Mouse (Mus musculus) Patski (cell line): ENCODE measurements around the gene Cyp19a1. TPM values are rescaled to one million over a fixed set of nuclear protein-coding genes. Genes with fewer than 3 reads are reported as not detected.

Experiments
- ATAC-seq: fragments of 100-300 bp; one replicate; pipeline ENCODE4 v1.8.0; 2021
- CTCF ChIA-PET: fragments of 350-600 bp; sonication (Branson Sonifier 250); formaldehyde crosslinking; loops from one replicate; lab custom pipeline; 2022; ENCODE audit warnings: inconsistent platforms; lab: Charles Lee
- POLR2A ChIA-PET: fragments of 350-600 bp; sonication (Branson Sonifier 250); formaldehyde crosslinking; loops from one replicate; lab custom pipeline; 2022; ENCODE audit warnings: antibody characterized with exemption, inconsistent platforms; lab: Charles Lee
- DNase-seq: peaks from one replicate; pipeline ENCODE4 v3.0.0-alpha.2; 2011; ENCODE audit warnings: low read depth, low spot score
- H3K27me3 ChIP-seq: fragments of 371-371 bp; one replicate; pipeline ENCODE4 v1.5.1; 2021
- CTCF ChIP-seq: fragments of 100-300 bp; IDR thresholded peaks from one replicate; pipeline ENCODE4 v1.5.1; 2021
- in situ Hi-C: fragments of 300-500 bp; cut with MboI; formaldehyde crosslinking; loops from 3 replicates; pipeline ENCODE4 v1.11.1; 2018; ENCODE audit warnings: low pct_unique_long_range_greater_than_20kb, mixed read lengths
- polyA plus RNA-seq: library from polyadenylated mRNA; unstranded; gene quantifications from one replicate; pipeline ENCODE4 v1.2.3, GENCODE M21; 2021

Gene Cyp19a1
- polyA plus RNA-seq, result not detected

GRCm38 (mm10) chr9:54268010-54268409 lies at the start of gene Cyp19a1:
Gene Cyp19a1, minus strand, starts transcription at chr9:54268110.
- in situ Hi-C loops, result no loop called here
- no peak for ATAC-seq
- ChIA-PET CTCF (no interaction called here), POLR2A (no interaction called here)
- no peak for DNase-seq
- TF ChIP-seq CTCF, result no peak
- peaks cover 54% of the 10 kb centered on the region for H3K27me3 ChIP-seq

GRCm38 (mm10) chr9:54316363-54316762 lies 48.5 kb upstream of the Cyp19a1 start:
- no peak for TF ChIP-seq CTCF
- in situ Hi-C loops, result no loop called here
- ChIA-PET CTCF (no interaction called here), POLR2A (no interaction called here)
- ATAC-seq (no peak), DNase-seq (no peak)
- H3K27me3 ChIP-seq, result peaks cover 52% of the 10 kb centered on the region

- ChIA-PET CTCF (no interaction called here), POLR2A (no interaction called here)
- in situ Hi-C loops, result no loop called here
- no peak for ATAC-seq
- H3K27me3 ChIP-seq, result peaks cover 17% of the 10 kb centered on the region
- no peak for DNase-seq
- no peak for TF ChIP-seq CTCF
Measured at GRCm38 (mm10) chr9:54308751-54309358, 40.9 kb upstream of the Cyp19a1 start.

DNA sequence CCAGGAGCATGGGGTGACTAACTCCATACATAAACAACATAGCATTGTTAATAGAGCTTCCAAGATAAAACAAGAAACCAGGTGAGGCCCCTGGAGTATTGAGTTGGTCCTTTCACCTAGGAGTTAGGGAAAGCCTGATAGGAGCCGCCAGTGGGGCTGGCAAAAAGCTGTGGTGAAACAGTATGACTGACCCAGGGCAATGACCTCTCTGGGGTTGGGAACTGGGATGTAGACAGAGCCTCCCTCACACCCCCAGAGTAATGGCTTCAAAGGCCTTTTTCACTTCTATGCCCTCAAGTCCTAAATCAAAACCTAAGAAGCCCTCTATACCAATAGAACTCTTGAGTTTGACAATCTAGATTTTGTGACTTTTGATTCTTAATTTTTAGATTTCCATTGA lies 40.3 kb upstream of the Cyp19a1 start:
- TF ChIP-seq CTCF, result no peak
- no peak for DNase-seq
- ChIA-PET POLR2A (no interaction called here), CTCF (no interaction called here)
- in situ Hi-C loops, result no loop called here
- ATAC-seq, result no peak
- peaks cover 22% of the 10 kb centered on the region for H3K27me3 ChIP-seq

- DNase-seq (no peak), ATAC-seq (no peak)
- ChIA-PET CTCF (interaction anchor here (0.8 to 2.3 kb wide), 3 partner anchors 11 to 22 kb away, joined by 3 to 8 read pairs (median 5); no protein-coding TSS in a partner anchor), POLR2A (interaction anchor here (0.6 kb wide), 1 partner anchor 73 kb away, joined by 3 read pairs; no protein-coding TSS in a partner anchor)
- H3K27me3 ChIP-seq, result peaks cover 50% of the 10 kb centered on the region
- in situ Hi-C loops, result no loop called here
- no peak for TF ChIP-seq CTCF
Measured at GRCm38 (mm10) chr9:54301255-54301654, 33.3 kb upstream of the Cyp19a1 start.

DNA sequence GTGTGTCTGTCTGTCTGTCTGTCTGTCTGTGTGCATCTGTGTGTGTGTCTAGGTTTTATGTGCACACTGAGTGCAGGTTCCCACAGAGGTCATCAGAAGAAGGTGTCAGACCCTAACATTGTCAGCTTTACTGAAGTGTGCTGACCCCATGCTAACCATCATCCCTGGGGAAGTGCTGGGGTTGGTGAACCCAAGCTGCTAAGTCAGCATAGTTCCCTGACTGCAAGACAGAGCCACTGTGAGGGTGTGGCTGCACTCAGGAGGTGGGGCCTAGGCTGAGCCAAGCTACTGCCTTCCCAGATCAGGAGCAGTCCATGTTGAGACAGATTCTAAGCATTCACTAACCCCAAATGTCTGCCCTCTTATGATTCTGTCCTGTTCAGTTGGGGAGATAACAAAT lies 31.9 kb upstream of the Cyp19a1 start:
- ChIA-PET POLR2A (interaction anchor here (1.2 kb wide), 1 partner anchor 10 kb away, joined by 3 read pairs; no protein-coding TSS in a partner anchor), CTCF (interaction anchor here (2.3 kb wide), 1 partner anchor 10 kb away, joined by 8 read pairs; no protein-coding TSS in a partner anchor)
- ATAC-seq (no peak), DNase-seq (no peak)
- in situ Hi-C loops, result no loop called here
- peaks cover 47% of the 10 kb centered on the region for H3K27me3 ChIP-seq
- TF ChIP-seq CTCF, result no peak

DNA sequence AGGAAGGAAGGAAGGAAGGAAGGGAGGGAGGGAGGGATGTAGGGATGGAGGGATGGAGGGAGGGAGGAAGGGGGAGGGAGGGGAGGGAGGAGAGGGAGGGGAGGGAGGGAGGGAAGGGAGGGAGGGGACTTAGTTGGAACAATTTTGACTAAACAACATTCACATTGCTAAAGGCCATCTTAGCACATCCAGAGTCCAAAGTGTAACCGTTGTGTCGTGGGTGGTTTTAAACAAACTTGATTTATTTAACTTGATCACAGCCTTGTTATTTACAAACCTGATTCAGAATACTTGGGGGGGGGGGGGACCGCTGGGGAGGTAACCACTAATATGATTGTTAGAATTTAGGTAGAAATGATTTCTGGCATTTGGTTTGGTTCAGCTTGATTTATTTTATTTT lies 31.5 kb upstream of the Cyp19a1 start:
- ChIA-PET POLR2A (no interaction called here), CTCF (interaction anchor here (2.3 kb wide), 1 partner anchor 9 kb away, joined by 8 read pairs; no protein-coding TSS in a partner anchor)
- in situ Hi-C loops, result no loop called here
- H3K27me3 ChIP-seq, result peaks cover 44% of the 10 kb centered on the region
- TF ChIP-seq CTCF, result no peak
- ATAC-seq (no peak), DNase-seq (no peak)

GRCm38 (mm10) chr9:54287804-54288203 lies 19.9 kb upstream of the Cyp19a1 start:
- POLR2A ChIA-PET, result no interaction called here
- no peak for TF ChIP-seq CTCF
- in situ Hi-C loops, result loop anchor here (5.0 kb wide), 1 partner anchor 49 kb away; no protein-coding TSS in a partner anchor
- DNase-seq, result no peak
- ATAC-seq, result no peak
- peaks cover 42% of the 10 kb centered on the region for H3K27me3 ChIP-seq
- CTCF ChIA-PET, result no interaction called here

DNA sequence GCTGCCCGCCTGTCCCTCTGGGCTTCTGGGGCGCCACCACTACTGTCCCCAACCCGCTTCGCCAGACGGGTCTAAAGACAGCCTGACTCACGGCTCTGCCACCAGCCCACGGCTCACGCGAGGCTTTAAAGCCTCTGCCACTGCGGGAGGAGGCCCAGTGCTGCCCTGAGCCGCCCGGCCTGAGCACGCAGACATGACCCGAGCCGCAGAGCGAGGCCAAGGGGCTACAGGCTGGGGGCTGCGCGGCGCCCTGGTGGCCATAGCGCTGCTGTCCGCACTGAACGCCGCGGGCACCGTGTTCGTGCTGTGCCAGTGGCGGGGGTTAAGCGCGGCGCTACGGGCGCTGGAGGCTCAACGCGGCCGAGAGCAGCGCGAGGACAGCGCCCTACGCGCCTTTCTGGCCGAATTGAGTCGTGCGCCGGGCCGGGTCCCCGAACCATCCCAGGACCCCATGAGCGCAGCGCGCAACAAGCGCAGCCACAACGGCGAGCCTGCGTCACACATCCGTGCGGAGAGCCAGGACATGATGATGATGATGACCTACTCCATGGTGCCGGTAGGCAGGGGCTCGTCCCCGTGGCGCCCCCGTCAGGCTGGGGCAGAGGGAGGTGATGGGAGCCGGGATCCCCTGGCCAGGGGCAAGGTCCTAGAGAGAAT lies 18.5 kb upstream of the Cyp19a1 start, which contains the start of gene Gldn:
Gene Gldn, plus strand, starts transcription at position 156 of the 657 bp plus-strand sequence.
- in situ Hi-C loops, result loop anchor here (5.0 kb wide), 1 partner anchor 51 kb away; no protein-coding TSS in a partner anchor
- peaks cover 46% of the 10 kb centered on the region for H3K27me3 ChIP-seq
- ATAC-seq, result no peak

GRCm38 (mm10) chr9:54279046-54279589 lies 11.2 kb upstream of the Cyp19a1 start:
- POLR2A ChIA-PET, result no interaction called here

More for the DNA sequence above, 18.5 kb upstream of the Cyp19a1 start, which contains the start of gene Gldn:
- TF ChIP-seq CTCF, result no peak
- ChIA-PET POLR2A (no interaction called here), CTCF (no interaction called here)
- no peak for DNase-seq

DNA sequence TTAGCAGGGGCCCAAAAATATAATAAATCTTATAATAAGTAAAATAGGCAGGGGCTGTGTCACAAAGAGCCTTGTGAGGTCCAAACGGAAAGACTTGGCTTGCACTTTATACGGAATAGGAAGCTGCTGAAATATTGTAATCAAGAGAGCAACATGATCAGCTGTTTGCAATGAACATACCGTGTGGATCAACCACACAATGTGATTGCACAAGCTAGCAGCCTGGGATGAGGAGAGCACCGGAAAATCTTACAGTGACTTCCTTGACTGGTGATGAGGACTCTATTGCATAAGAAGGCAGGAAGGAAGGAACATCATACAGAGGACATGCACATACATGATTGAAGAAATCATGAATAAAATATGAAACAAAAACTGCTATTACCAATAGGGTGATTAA lies 7.4 kb upstream of the Cyp19a1 start:
- no peak for DNase-seq
- in situ Hi-C loops, result no loop called here
- peaks cover 47% of the 10 kb centered on the region for H3K27me3 ChIP-seq
- ChIA-PET CTCF (no interaction called here), POLR2A (no interaction called here)
- TF ChIP-seq CTCF, result no peak
- no peak for ATAC-seq

More at GRCm38 (mm10) chr9:54279046-54279589, 11.2 kb upstream of the Cyp19a1 start:
- in situ Hi-C loops, result no loop called here
- H3K27me3 ChIP-seq, result peaks cover 45% of the 10 kb centered on the region
- CTCF ChIA-PET, result no interaction called here
- DNase-seq, result no peak
- ATAC-seq, result no peak
- TF ChIP-seq CTCF, result no peak
